Mouse (Mus musculus) mouse trophoblast stem cell (cell line): ENCODE results near the gene Chchd6.

Experiments used
- in situ Hi-C, 2 experiments: fragments of 300-500 bp; cut with MseI, MboI; formaldehyde crosslinking; loops; 2 replicates in 1 of 2; 3 replicates in 1 of 2; pipeline ENCODE4 v1.15.1; 2025

Chchd6 gene

GRCm38 (mm10) chr6:89360709-89361417, 234.6 kb downstream of the Chchd6 start:
- in situ Hi-C loops = loop anchor here (5.0 kb wide), 1 partner anchor 196 kb away; no protein-coding TSS in a partner anchor

- in situ Hi-C loops = loop anchor here (5.0 kb wide), 1 partner anchor 197 kb away; no protein-coding TSS in a partner anchor
These were observed 235.4 kb downstream of the Chchd6 start for GRCm38 (mm10) chr6:89359771-89360708.

GRCm38 (mm10) chr6:89359192-89359591, 236.3 kb downstream of the Chchd6 start:
- in situ Hi-C loops = no loop called here

GRCm38 (mm10) chr6:89355661-89356060, 239.8 kb downstream of the Chchd6 start:
- in situ Hi-C loops = no loop called here

GRCm38 (mm10) chr6:89354726-89355125, 240.7 kb downstream of the Chchd6 start:
- in situ Hi-C loops = no loop called here

GRCm38 (mm10) chr6:89354076-89354475, 241.4 kb downstream of the Chchd6 start:
- in situ Hi-C loops = no loop called here

GRCm38 (mm10) chr6:89353101-89353500, 242.4 kb downstream of the Chchd6 start:
- in situ Hi-C loops = no loop called here

GRCm38 (mm10) chr6:89351441-89352137, 243.9 kb downstream of the Chchd6 start:
- in situ Hi-C loops = no loop called here

GRCm38 (mm10) chr6:89350520-89350919, 244.9 kb downstream of the Chchd6 start:
- in situ Hi-C loops = no loop called here

GRCm38 (mm10) chr6:89350037-89350515, 245.4 kb downstream of the Chchd6 start:
- in situ Hi-C loops = no loop called here

GRCm38 (mm10) chr6:89348363-89348762, 247.1 kb downstream of the Chchd6 start:
- in situ Hi-C loops = no loop called here

GRCm38 (mm10) chr6:89347792-89348191, 247.7 kb downstream of the Chchd6 start:
- in situ Hi-C loops = no loop called here

GRCm38 (mm10) chr6:89345855-89346254, 249.6 kb downstream of the Chchd6 start:
- in situ Hi-C loops = no loop called here

- in situ Hi-C loops = no loop called here
These were observed 250.0 kb downstream of the Chchd6 start for GRCm38 (mm10) chr6:89345486-89345785.

GRCm38 (mm10) chr6:89344613-89345485, 250.6 kb downstream of the Chchd6 start:
- in situ Hi-C loops = no loop called here

GRCm38 (mm10) chr6:89341981-89342380, 253.5 kb downstream of the Chchd6 start:
- in situ Hi-C loops = no loop called here

GRCm38 (mm10) chr6:89339447-89339846, 256.0 kb downstream of the Chchd6 start:
- in situ Hi-C loops = no loop called here

GRCm38 (mm10) chr6:89338733-89339132, 256.7 kb downstream of the Chchd6 start:
- in situ Hi-C loops = no loop called here

GRCm38 (mm10) chr6:89337574-89337973, 257.9 kb downstream of the Chchd6 start:
- in situ Hi-C loops = no loop called here

- in situ Hi-C loops = no loop called here
These were observed 261.3 kb downstream of the Chchd6 start for GRCm38 (mm10) chr6:89333964-89334702.
